Mouse (Mus musculus) liver (tissue): ENCODE results near the gene Sec24b.

Experiments used
- DNase-seq: peaks from one replicate; pipeline ENCODE4 v3.0.0-alpha.2; 2020; ENCODE audit warnings: mixed read lengths

The Sec24b gene

GRCm38 (mm10) chr3:130054587-130054986, 6.8 kb downstream of the Sec24b start:
- DNase-seq = no peak

- DNase-seq = no peak
Observed at GRCm38 (mm10) chr3:130053340-130054066, 7.8 kb downstream of the Sec24b start.

GRCm38 (mm10) chr3:130052541-130053298, 8.6 kb downstream of the Sec24b start:
- DNase-seq = no peak

GRCm38 (mm10) chr3:130052116-130052515, 9.2 kb downstream of the Sec24b start:
- DNase-seq = no peak

- DNase-seq = no peak
Observed at GRCm38 (mm10) chr3:130040711-130041110, 20.6 kb downstream of the Sec24b start.

- DNase-seq = no peak
Observed at GRCm38 (mm10) chr3:130040017-130040416, 21.3 kb downstream of the Sec24b start.

- no peak for DNase-seq
Observed at GRCm38 (mm10) chr3:130028741-130029140, 32.6 kb downstream of the Sec24b start.

GRCm38 (mm10) chr3:130026181-130026580, 35.2 kb downstream of the Sec24b start:
- no peak for DNase-seq

GRCm38 (mm10) chr3:130025556-130025955, 35.8 kb downstream of the Sec24b start:
- no peak for DNase-seq

- no peak for DNase-seq
Observed at GRCm38 (mm10) chr3:130012943-130013342, 48.4 kb downstream of the Sec24b start.

GRCm38 (mm10) chr3:130011236-130011635, 50.1 kb downstream of the Sec24b start:
- DNase-seq = no peak

- no peak for DNase-seq
Observed at GRCm38 (mm10) chr3:130006141-130006540, 55.2 kb downstream of the Sec24b start.

- DNase-seq = no peak
Observed at GRCm38 (mm10) chr3:130000926-130001325, 60.4 kb downstream of the Sec24b start.

GRCm38 (mm10) chr3:129998526-129998925, 62.8 kb downstream of the Sec24b start:
- DNase-seq = no peak

GRCm38 (mm10) chr3:129998001-129998400, 63.4 kb downstream of the Sec24b start:
- DNase-seq = no peak

GRCm38 (mm10) chr3:129997324-129997723, 64.0 kb downstream of the Sec24b start:
- DNase-seq = no peak

GRCm38 (mm10) chr3:129987297-129987696, 74.1 kb downstream of the Sec24b start:
- no peak for DNase-seq

- peak; percentile 29 for DNase-seq
Observed at GRCm38 (mm10) chr3:129985335-129985734, 76.0 kb downstream of the Sec24b start.

- no peak for DNase-seq
Observed at GRCm38 (mm10) chr3:129984797-129985196, 76.6 kb downstream of the Sec24b start.

- DNase-seq = no peak
Observed at GRCm38 (mm10) chr3:129982271-129982670, 79.1 kb downstream of the Sec24b start.

GRCm38 (mm10) chr3:129981756-129982155, 79.6 kb downstream of the Sec24b start:
- DNase-seq = no peak

GRCm38 (mm10) chr3:129979510-129979909, 81.8 kb downstream of the Sec24b start:
- no peak for DNase-seq

GRCm38 (mm10) chr3:129978716-129979115, 82.6 kb downstream of the Sec24b start:
- no peak for DNase-seq

GRCm38 (mm10) chr3:129976317-129976716, 85.0 kb downstream of the Sec24b start:
- DNase-seq = no peak
